Mouse (Mus musculus) heart, postnatal 14 days (tissue): ENCODE data around the gene 1700113H08Rik. TPM values are rescaled to one million over a fixed set of nuclear protein-coding genes. Genes with fewer than 3 reads are reported as not detected.
A peak's percentile ranks its signal among the peaks of the same experiment; 100 is the strongest.

ENCODE experiments used
- DNase-seq, 2 experiments: peaks; one replicate each; pipeline ENCODE4 v3.0.0; 2021 to 2022
- intact Hi-C: fragments of 180-260 bp; cut with DNase I; formaldehyde crosslinking; loops from one replicate; pipeline ENCODE4 v1.15.1; 2025
- long read RNA-seq, 2 experiments: library from polyadenylated mRNA; stranded (forward); transcript quantifications; one replicate each; pipeline ENCODE4 v2.0.0; 2021
- total RNA-seq, 2 experiments: library from RNA; stranded (reverse); gene quantifications; 2 replicates each; pipeline ENCODE4 v1.2.3; 2021

The 1700113H08Rik gene
- under 1 TPM in 1 of 2 experiments, not detected in 1; 0.29 TPM for total RNA-seq
- long read RNA-seq, experiment 1: 0 reads
- long read RNA-seq, experiment 2, partial matches to known transcripts: 0 of 1 reads
- long read RNA-seq, experiment 2, other reads (novel, unspliced or antisense): 1 of 1 reads

DNA sequence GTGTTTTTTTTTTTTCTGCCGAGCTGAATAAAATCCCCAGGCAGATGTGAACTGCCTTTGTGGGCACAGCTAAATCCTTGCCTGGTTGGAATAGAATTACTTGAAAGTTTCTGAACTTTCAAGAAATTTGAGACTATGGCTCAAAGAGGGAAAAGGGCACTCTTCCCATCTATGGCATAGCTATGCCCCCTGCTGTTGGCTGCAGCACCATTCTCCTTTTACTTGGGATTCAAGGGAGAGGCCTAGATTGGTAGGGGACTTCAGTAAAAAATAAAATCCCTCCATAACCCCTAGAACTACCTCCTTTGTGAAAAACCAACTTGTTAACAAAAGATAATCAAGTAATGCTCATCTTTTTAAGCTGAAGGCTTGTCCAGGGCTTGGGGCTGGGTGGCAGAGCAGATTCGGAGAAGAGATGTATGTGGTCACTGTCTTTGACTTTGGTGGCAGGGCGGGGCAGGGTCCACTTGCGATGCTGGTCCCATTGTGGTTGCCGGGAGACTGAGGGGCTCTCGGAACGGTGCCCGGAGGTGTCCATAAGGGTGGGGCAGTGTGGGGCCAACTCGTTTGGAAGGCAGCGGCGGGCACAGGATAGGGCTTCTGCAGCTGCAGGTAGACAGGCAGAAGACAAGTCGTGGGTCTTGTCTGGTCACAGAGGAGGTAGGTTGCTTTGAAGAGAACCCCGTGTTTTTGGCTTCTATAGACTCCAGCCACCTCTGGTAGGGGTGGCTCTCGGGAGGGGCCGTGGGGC lies at the start of gene 1700113H08Rik:
Gene 1700113H08Rik, plus strand, starts transcription at position 546 of the 751 bp plus-strand sequence.
- no peak for DNase-seq
- intact Hi-C loops: loop anchor here (1.0 kb wide), 1 partner anchor 32 kb away; no protein-coding TSS in a partner anchor

DNA sequence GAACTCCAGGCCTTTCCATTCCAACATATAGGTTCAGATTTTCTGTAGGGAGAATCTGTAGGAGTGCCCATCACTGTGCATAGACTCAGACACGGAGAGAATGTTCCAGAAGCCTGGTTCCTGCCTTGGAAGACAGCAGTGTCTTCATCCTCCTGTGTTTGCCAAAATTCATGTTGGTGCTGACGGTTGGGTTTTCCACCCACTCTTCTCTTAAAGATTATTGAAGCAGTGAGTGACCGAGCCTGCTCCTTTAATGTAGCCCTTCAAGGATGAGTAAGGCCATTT lies 49.7 kb upstream of the 1700113H08Rik start:
- no peak for DNase-seq
- intact Hi-C loops: no loop called here

DNA sequence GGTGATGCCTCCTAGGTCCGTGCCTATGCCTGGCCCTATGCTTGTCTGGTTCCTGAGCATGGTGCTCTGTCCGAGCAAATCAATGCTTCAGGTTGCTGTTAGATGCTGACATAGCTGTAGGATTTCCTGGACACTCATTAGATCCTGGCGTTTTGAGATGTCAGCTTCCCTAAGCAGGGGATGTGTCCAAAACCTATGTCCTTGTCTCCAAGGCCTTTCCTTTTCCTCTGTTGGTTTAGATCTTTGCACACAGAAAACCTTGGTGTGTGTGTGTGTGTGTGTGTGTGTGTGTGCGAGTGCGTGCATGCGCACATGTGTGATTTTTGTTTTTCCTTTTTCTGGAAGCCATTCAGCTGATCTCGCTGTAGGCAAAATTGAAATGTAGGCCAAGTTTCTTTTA lies 45.8 kb upstream of the 1700113H08Rik start:
- intact Hi-C loops: no loop called here
- no peak for DNase-seq

DNA sequence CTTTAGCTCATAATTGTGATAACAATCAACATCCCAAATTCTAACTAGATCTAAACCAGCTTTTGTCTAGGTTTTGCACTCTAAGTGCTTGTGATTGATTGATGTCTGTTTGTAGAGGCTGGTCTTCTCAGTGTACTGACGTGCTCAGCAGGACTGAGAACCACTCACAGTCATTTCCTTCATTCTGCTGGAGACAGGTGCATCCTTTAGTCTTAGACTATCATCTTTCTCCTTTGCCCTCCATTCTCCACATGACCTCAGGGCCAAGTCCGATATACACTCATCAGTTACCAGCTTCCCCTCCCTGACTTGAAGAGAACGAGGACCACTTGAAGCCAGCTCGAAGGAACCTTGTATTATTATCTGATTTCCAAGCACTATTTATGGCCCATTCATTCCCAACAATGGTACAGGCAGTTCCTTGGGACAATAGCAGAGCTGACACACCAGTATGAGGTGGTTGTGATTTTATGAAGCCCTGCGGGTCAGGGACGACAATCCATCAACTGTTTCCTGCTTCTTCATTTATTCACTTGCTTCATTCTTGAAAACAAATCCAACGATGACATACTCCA lies 43.4 kb upstream of the 1700113H08Rik start:
- intact Hi-C loops: no loop called here
- no peak for DNase-seq

DNA sequence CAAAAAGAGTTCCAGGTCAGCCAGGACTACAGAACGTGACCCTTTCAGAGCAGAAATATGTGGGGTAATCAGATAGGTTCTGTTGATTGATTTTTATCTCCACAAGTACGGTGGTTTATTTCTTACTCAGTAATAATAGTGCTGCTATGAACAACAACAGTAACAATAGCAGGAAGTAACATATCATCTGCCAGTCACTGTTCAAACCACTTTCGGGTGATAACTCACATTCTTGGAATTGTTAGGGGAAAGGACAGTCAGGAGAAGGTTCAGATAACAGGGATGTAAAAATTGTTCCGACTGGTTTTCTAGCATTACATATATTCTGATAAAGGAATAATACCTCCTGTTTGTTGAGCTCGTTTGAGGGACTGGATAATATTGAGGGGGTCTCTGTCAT lies 42.4 kb upstream of the 1700113H08Rik start:
- intact Hi-C loops: no loop called here
- no peak for DNase-seq

DNA sequence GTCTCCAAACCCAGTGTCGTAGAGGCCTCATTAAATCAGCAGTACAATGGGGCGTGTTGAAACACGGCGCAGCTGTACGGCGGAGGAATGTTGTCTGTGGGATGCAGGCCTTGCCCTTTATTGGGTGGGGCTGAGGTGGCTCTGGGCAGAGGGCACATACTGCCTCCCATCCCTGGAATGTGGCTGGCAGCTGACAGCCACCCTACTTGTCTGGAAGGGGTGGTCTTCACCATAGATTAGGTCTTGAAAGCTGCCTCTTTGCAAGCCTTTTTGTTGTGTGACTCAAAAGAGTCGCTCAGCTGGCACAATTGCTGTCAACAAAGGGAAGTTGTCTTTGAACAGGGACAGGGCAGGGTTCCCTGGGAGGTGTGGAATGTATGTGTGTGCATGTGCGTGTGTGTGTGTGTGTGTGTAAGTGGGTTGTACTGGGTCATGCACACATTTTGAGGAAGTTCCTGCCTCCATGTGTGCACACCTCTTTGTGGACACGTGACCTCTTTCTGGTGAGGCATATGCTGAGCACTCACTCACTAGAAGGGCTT lies 41.6 kb upstream of the 1700113H08Rik start:
- intact Hi-C loops: no loop called here
- DNase-seq: no peak

DNA sequence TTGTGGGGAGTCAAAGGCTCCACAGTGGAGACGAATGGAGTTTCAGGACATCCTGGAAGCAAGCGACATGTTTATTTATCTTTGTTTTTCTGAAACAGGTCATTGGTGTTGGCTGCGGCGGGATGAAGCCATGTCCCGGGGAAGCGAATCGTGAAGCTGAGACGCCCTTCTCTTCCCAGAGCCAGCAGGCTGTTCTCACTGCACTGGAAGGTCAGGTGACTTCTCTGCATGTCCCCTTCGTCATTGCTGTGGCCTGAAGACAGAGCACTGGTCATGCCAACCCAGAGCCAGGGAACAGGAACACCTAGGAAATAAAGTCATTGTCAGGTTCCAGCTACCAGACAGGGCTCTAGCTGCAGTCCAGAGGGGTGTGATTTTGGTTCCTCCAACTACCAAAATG lies 39.0 kb upstream of the 1700113H08Rik start:
- intact Hi-C loops: no loop called here
- DNase-seq: no peak

DNA sequence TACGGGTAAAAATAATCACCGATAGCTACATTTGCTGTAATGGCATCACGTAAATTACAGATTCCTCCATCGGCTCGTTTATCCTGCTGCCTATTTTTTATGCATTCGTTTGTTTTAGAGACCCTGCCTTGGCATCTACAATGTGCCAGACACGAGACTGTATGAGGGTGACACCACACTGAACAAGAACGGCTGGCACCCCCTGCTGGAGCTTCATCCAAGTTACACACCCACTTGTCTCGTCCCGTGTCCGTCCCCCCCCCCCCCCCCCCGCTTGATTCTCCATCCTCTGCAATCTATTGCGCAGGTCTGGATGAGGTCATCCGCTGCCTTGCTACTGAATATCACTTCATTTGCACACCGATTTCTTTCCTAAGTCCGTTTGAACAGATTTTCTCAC lies 37.1 kb upstream of the 1700113H08Rik start:
- intact Hi-C loops: no loop called here
- peak; percentile 16 to 31 for DNase-seq

DNA sequence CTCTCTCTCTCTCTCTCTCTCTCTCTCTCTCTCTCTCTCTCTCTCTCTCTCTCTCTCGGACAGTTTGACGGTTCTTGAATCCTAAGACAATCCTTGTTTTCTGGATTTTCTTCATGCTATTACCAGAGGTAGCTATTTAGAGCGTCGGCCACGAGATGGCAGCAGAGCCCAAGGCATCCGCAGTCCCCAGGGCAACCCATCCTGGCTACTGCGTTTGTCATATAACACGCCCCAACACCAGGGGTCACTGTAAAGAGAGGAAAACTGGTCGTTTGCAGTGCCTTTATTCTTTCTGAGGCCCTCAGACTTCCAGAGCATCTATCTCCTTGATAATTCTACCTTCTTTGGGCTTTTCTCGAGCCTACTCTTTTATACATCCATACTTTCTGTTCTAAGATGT lies 33.0 kb upstream of the 1700113H08Rik start:
- peak; percentile 81 to 89 for DNase-seq
- intact Hi-C loops: loop anchor here (1.0 to 5.0 kb wide), 3 partner anchors 32 to 1302 kb away; no protein-coding TSS in a partner anchor

DNA sequence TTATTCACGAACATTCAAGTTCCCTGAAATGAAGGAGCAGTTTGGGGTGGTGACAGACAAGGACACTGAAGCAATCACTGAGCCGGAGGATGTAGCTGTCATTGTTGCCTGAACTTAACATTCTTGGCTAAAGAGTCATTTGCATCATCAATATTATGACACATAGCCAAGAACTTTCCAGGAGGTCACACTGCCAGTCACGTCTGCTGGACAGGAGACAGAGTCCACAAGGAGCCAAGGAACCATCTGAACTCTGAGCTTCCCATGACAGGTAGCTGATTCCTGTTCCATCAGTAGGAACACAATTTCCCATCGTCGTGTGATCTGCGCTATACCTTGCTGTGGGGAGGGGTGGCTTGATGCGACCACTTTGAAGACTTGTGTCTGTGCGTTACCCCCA lies 25.1 kb upstream of the 1700113H08Rik start:
- no peak for DNase-seq
- intact Hi-C loops: no loop called here

DNA sequence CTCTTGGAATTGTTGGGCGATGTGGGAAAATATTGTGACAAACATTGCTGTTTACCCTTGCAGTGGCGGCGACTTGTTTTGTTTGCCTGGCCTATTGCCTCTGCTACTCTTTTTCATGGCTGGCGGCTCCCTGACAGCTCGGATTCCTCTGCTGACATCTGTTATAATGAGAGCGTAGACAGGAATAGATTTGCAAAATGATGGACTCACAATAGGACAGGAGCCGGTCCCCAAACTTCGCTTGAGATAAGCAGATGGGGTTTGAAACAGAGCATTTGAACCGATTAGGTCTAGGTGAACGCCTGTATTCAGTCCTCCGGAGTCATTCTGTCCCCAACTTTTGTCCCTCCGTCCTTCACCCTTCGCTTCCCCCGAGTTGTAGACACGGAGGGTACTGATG lies 22.0 kb upstream of the 1700113H08Rik start:
- intact Hi-C loops: no loop called here
- DNase-seq: no peak

DNA sequence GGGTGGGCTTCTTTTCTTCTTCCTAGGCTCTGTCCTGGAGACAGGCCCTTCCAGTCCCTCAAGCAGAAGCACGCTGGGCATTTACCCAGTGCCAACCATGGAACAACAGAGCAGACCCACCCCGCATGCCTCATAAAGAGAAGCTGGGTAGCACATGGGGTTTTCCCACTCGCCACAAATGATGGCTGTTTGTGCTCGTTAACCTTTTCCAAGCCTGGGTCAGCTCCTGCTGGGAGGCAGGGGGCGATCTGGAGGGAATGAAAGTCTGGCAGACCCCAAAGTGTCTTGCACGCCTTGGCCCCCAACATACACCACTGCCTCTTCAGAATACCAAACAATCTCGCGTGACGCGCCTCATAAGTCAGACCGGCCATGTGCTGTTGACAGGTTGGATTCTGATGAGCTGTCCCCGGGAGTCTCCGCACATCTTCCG lies 21.6 kb upstream of the 1700113H08Rik start:
- no peak for DNase-seq
- intact Hi-C loops: no loop called here

DNA sequence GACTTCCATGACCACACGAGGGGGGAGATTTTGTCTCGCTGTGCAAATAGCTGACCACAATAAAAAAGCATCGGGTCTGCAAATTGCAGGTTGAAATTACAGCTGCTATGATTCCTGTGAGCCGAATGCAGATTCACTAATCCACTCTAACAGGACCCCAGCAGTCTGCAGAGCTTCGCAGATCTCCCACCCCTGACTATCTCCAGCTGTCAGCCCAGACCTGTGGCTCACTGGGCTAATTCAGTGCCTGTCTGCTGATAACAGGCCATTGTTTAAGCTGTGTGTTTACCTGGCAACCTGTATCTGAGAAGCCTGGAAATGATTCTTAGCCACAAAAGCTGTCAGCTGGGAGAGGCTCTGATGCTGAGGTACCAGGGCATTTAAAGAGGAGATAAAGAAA lies 20.8 kb upstream of the 1700113H08Rik start:
- intact Hi-C loops: no loop called here
- no peak for DNase-seq

DNA sequence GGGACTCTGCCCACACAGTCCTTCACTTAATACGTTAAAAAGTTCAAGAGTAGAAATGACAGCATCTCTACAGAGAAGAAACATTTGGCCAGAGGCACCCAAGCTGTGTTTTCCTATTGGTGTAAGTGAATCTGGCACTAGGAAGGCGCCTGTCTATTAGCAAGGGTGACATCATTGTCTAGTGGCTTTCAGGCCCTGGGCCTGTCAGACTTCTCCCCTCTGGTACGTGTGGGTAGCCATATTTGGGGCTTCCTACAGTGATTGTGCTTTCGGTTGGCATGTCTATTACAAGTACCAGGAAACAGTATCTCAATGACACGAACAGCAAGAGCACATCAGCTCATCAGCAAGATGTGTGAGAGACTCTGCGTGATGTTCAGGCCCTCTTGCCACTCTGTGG lies 18.5 kb upstream of the 1700113H08Rik start:
- intact Hi-C loops: no loop called here

DNA sequence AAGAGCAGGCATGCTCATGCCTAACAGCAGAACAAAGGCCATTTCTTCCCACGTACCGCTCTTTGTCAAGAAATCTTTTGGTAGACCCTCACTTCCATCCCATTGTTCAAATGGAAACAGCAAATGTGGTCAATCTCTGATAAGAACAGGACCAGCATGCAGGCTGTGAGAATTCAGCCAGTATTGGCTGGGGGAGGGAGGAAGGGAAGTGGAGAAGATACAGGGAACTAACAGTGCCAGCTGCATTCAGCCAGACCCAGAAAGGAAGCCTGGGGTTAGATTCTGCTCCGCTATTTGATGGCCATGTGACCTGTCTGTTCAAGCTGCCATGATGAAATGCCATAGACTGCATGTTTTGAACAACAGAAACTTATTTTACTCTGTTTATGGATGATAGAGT lies 18.0 kb upstream of the 1700113H08Rik start:
- intact Hi-C loops: no loop called here
- DNase-seq: no peak

More for the DNA sequence above, 18.5 kb upstream of the 1700113H08Rik start:
- DNase-seq: no peak

DNA sequence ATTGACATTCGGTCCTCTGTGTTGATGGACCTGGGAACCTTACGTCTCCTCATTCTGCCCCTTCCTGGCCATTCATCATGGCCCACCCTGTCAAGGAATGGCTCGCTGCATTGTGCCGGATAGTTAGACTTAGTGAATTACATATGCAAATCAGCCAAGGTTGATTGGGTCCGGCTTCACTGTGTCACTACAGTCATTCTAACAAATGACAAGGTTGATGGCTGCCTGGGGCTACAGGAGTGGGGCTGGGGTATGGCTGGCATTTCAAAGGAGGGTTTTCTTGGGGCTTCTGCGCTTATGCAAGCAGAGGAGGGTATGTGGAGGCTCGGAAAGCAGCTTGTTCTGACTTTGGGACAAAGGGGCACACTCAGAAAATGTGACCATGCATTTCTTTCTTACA lies 16.6 kb upstream of the 1700113H08Rik start:
- intact Hi-C loops: no loop called here
- no peak for DNase-seq

DNA sequence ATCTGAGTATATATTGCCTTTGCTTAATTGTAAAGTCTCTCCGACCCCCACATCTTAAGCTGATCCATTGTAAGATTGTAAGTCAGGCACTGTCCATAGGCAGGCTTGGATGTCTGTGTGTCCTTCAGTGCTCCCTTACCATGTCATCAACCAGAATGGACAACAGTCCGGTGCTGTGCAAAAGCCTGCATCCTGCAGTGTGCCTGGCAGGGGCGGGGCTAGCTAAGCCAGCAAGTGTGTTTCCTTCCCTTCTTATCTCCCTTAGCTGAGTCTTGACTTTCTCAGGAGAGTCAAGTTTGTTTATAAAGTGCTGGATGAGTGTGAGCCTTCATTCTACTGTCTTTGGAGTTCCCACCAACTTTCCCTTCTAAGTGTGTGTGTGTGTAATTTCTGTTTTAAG lies 12.6 kb upstream of the 1700113H08Rik start:
- intact Hi-C loops: no loop called here
- no peak for DNase-seq

DNA sequence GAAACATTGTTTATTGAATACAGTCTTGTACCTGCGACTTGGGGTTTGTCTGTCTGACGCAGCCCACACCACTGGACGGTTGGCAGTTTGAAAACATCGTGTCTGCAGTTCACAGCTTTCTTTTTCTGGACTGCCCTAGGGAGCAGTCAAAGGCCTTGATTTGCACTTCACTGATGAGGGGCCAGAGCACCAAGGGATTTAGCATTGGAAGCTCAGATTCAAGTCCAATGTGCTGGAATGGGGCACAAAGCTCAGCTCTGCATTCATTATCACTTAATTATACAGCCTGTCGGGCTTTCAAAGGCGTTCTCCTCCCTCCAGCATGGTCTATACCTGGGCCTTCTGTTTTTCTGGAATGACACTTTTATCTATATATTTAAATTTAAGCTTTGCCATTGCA lies 11.4 kb upstream of the 1700113H08Rik start:
- DNase-seq: no peak
- intact Hi-C loops: no loop called here

DNA sequence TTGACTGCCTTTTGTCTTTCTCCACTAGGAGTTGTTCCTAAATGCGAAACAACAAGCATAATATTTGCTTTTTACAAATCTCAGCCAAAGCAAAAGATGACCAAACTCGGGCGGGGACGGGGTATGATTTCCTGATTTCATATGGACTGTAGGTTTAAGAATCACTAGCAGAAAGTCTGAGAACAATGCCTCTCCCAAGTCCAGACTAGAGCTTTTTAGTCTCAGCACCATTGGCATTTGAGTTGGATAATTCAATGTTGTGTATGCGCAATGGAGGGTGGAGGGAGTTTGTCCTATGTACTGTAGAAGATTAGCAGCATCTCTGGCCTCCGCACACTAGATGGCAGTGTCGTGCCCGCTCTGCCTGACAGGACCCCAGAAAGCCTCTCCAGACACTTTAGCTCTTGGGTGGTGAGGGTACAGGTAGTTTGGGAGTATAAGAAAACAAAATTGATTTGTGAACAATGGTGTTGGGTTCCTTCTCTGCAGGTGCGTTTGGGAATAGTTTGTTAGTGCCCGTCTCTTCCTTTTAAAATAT lies 10.8 kb upstream of the 1700113H08Rik start:
- no peak for DNase-seq
- intact Hi-C loops: no loop called here

DNA sequence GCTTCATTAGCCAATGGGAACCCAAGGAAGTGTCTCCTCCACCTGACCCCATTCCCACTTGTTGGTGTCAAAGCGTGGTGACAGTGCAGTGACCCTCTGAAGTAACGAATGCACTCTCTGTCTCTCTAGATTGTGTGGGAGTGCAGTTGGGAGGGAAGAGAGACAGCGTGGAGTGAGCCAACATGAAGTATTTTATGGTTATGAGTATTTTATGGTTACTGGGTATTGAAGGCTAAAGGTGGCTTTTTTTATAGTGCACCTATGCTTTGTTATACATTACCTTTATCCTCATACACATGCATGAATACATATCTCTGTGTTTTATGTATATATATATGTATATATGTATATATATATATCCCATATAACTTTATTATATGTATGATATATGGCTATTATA lies 8.7 kb upstream of the 1700113H08Rik start:
- intact Hi-C loops: no loop called here
- DNase-seq: no peak

DNA sequence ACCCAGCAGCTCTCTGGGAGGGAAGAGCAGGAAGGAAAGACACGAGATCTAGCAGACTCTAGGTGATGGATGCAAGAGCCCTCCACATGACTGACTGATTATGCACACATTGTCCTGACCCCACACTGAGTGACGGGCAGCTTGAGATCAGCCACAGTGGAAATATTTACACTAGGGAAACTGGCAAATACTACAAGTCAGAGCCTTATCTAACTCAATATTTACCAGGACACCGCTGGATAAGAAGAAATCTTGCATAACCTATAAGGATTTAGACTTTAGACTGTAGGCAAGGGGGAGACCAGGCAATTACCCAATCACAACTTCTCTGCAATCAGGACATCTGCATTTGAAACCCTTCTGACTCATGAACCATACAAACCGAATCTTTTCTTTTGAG lies 6.1 kb upstream of the 1700113H08Rik start:
- intact Hi-C loops: no loop called here
- no peak for DNase-seq
